Mouse (Mus musculus): ENCODE results near the gene Kazald1. TPM values are rescaled to one million over a fixed set of nuclear protein-coding genes. Genes with fewer than 3 reads are reported as not detected.

Gene Kazald1
- polyA plus RNA-seq, 1 experiment = 4.3 TPM

Other genes starting within 250 kb of the Kazald1 start
- 39.7 and 46.4 TPM in 2 replicates for gene Slf2, start 144.1 kb upstream of the Kazald1 start, polyA plus RNA-seq (2012; rRNA removed)
- 52.4 and 53.9 TPM in 2 replicates for gene Sema4g, start 86.1 kb upstream of the Kazald1 start, polyA plus RNA-seq (2012; rRNA removed)
- gene Twnk, start 69.6 kb upstream of the Kazald1 start, polyA plus RNA-seq (2012; rRNA removed) = 10.2 and 11.3 TPM in 2 replicates
- 73.3 and 80.2 TPM in 2 replicates for gene Mrpl43, start 68.8 kb upstream of the Kazald1 start, polyA plus RNA-seq (2012; rRNA removed)
- gene Lzts2, start 60.8 kb upstream of the Kazald1 start, polyA plus RNA-seq (2012; rRNA removed) = 34.7 and 37.1 TPM in 2 replicates
- gene Pdzd7, start 29.5 kb upstream of the Kazald1 start, polyA plus RNA-seq (2012; rRNA removed) = 7.6 and 7.7 TPM in 2 replicates
- 103 and 108 TPM in 2 replicates for gene Sfxn3, start 27.7 kb upstream of the Kazald1 start, polyA plus RNA-seq (2012; rRNA removed)
- not detected in 2 replicates for gene Tlx1, start 75.4 kb downstream of the Kazald1 start, polyA plus RNA-seq (2012; rRNA removed)
- not detected in 2 replicates for gene Lbx1, start 160.6 kb downstream of the Kazald1 start, polyA plus RNA-seq (2012; rRNA removed)

Data from frontal cortex, adult 2 months (tissue).